Mouse (Mus musculus): ENCODE data around the gene H1f0. TPM values are rescaled to one million over a fixed set of nuclear protein-coding genes. Genes with fewer than 3 reads are reported as not detected.
A peak's percentile ranks its signal among the peaks of the same experiment; 100 is the strongest.

The H1f0 gene
- total and polyA plus RNA-seq, 3 experiments, result 33.5 to 213 (median 46.8) TPM

- DNase-seq (ENCODE audit: low read depth, low spot score), result no peak
- H3K4me1 ChIP-seq (ENCODE audit: control insufficient read depth in 1 of 2, insufficient read depth in 2 of 2, low read length in 2 of 2), result no peaks in the 10 kb centered on the region
- TF ChIP-seq BHLHE40 (IDR thresholded peaks at IDR 0.05; ENCODE audit: borderline replicate concordance, low read depth, low read length) (no peak), MYB (IDR thresholded peaks at IDR 0.05; ENCODE audit: low read depth, low read length) (no peak)
- H3K4me3 ChIP-seq (ENCODE audit: control insufficient read depth in 1 of 2, insufficient read depth in 1 of 2, low read depth in 2 of 2, low read length in 2 of 2), result no peak overlapping the region
- H3K9ac ChIP-seq (ENCODE audit: control insufficient read depth, low read depth, low read length, poor library complexity, severe bottlenecking), result no peak overlapping the region
- H3K9me3 ChIP-seq (replicated peaks; ENCODE audit: insufficient read depth, low read length), result no peaks in the 10 kb centered on the region
- no peaks in the 10 kb centered on the region for H3K27me3 ChIP-seq (ENCODE audit: control insufficient read depth in 1 of 2, insufficient read depth in 2 of 2, low read length in 2 of 2)
- H3K36me3 ChIP-seq (ENCODE audit: control insufficient read depth in 1 of 2, insufficient read depth in 2 of 2, low read length in 2 of 2), result no peaks in the 10 kb centered on the region; a peak in 1 of 4 replicates
- no peaks in the 10 kb centered on the region for H3K79me2 ChIP-seq (ENCODE audit: control insufficient read depth, insufficient read depth, low read length, poor library complexity)
- no peak overlapping the region for H3K27ac ChIP-seq (ENCODE audit: control insufficient read depth, low read depth, low read length)
Observed at GRCm38 (mm10) chr15:79003079-79003478, 25.2 kb upstream of the H1f0 start.

- TF ChIP-seq RAD21 (IDR thresholded peaks at IDR 0.05; ENCODE audit: low read depth, low read length), result no peak
- TF ChIP-seq TAL1 (IDR thresholded peaks at IDR 0.05; ENCODE audit: low read length), result no peak
- TF ChIP-seq MEF2A (IDR thresholded peaks at IDR 0.05; ENCODE audit: extremely low read depth, insufficient replicate concordance, low read depth, low read length, poor library complexity, severe bottlenecking), result no peak
- no peak for TF ChIP-seq SMC3 (IDR thresholded peaks at IDR 0.05; ENCODE audit: low read depth, low read length)
- no peak for TF ChIP-seq ZC3H11A (IDR thresholded peaks at IDR 0.05; ENCODE audit: low read depth, low read length)
- TF ChIP-seq MYC (IDR thresholded peaks at IDR 0.05; ENCODE audit: low read depth, low read length), result no peak
- TF ChIP-seq USF1 (IDR thresholded peaks at IDR 0.05; ENCODE audit: low read depth, low read length), result no peak
- TF ChIP-seq MAX (IDR thresholded peaks at IDR 0.05; ENCODE audit: low read length), result no peak
- no peak for TF ChIP-seq EP300 (IDR thresholded peaks at IDR 0.05; ENCODE audit: low read depth in 1 of 2, low read length in 2 of 2)
- Histone ChIP-seq H3K27ac (ENCODE audit: control insufficient read depth, low read depth, low read length) (no peak overlapping the region), H3K79me2 (ENCODE audit: control insufficient read depth, insufficient read depth, low read length, poor library complexity) (no peaks in the 10 kb centered on the region), H3K4me1 (ENCODE audit: control insufficient read depth in 1 of 2, insufficient read depth in 2 of 2, low read length in 2 of 2) (no peaks in the 10 kb centered on the region), H3K36me3 (ENCODE audit: control insufficient read depth in 1 of 2, insufficient read depth in 2 of 2, low read length in 2 of 2) (no peaks in the 10 kb centered on the region; a peak in 1 of 4 replicates), H3K9ac (ENCODE audit: control insufficient read depth, low read depth, low read length, poor library complexity, severe bottlenecking) (no peak overlapping the region), H3K4me3 (ENCODE audit: control insufficient read depth in 1 of 2, insufficient read depth in 1 of 2, low read depth in 2 of 2, low read length in 2 of 2) (no peak overlapping the region), H3K9me3 (replicated peaks; ENCODE audit: insufficient read depth, low read length) (no peaks in the 10 kb centered on the region), H3K27me3 (ENCODE audit: control insufficient read depth in 1 of 2, insufficient read depth in 2 of 2, low read length in 2 of 2) (no peaks in the 10 kb centered on the region)
- no peak for DNase-seq (ENCODE audit: low read depth, low spot score)
Observed at GRCm38 (mm10) chr15:79005581-79005980, 22.7 kb upstream of the H1f0 start.

- H3K36me3 ChIP-seq (ENCODE audit: control insufficient read depth in 1 of 2, insufficient read depth in 2 of 2, low read length in 2 of 2), result no peaks in the 10 kb centered on the region; a peak in 1 of 4 replicates
- no peaks in the 10 kb centered on the region for H3K9me3 ChIP-seq (replicated peaks; ENCODE audit: insufficient read depth, low read length)
Observed at GRCm38 (mm10) chr15:79006638-79007037, 21.6 kb upstream of the H1f0 start.

More at GRCm38 (mm10) chr15:79006638-79007037, 21.6 kb upstream of the H1f0 start:
- Histone ChIP-seq H3K4me1 (ENCODE audit: control insufficient read depth in 1 of 2, insufficient read depth in 2 of 2, low read length in 2 of 2) (no peaks in the 10 kb centered on the region), H3K79me2 (ENCODE audit: control insufficient read depth, insufficient read depth, low read length, poor library complexity) (no peaks in the 10 kb centered on the region), H3K9ac (ENCODE audit: control insufficient read depth, low read depth, low read length, poor library complexity, severe bottlenecking) (no peak overlapping the region), H3K27me3 (ENCODE audit: control insufficient read depth in 1 of 2, insufficient read depth in 2 of 2, low read length in 2 of 2) (no peaks in the 10 kb centered on the region), H3K27ac (ENCODE audit: control insufficient read depth, low read depth, low read length) (no peak overlapping the region), H3K4me3 (ENCODE audit: control insufficient read depth in 1 of 2, insufficient read depth in 1 of 2, low read depth in 2 of 2, low read length in 2 of 2) (no peak overlapping the region)
- peak; percentile 48 for DNase-seq (ENCODE audit: low read depth, low spot score)
- no peak for TF ChIP-seq MXI1 (IDR thresholded peaks at IDR 0.05; ENCODE audit: low read depth, low read length)
- TF ChIP-seq POLR2AphosphoS2 (IDR thresholded peaks at IDR 0.05; ENCODE audit: low read length), result no peak
- no peak for TF ChIP-seq HCFC1 (IDR thresholded peaks at IDR 0.05; ENCODE audit: low read depth, low read length)
- no peak for TF ChIP-seq BHLHE40 (IDR thresholded peaks at IDR 0.05; ENCODE audit: borderline replicate concordance, low read depth, low read length)
- no peak for TF ChIP-seq POLR2A (IDR thresholded peaks at IDR 0.05; ENCODE audit: control insufficient read depth in 1 of 2, insufficient read depth in 1 of 2, low read depth in 1 of 2, low read length in 2 of 2, poor library complexity in 1 of 2)
- TF ChIP-seq SMC3 (IDR thresholded peaks at IDR 0.05; ENCODE audit: low read depth, low read length), result no peak
- TF ChIP-seq MYB (IDR thresholded peaks at IDR 0.05; ENCODE audit: low read depth, low read length), result no peak
- no peak for TF ChIP-seq ETS1 (IDR thresholded peaks at IDR 0.05; ENCODE audit: low read depth, low read length)
- TF ChIP-seq TAL1 (IDR thresholded peaks at IDR 0.05; ENCODE audit: low read length), result no peak
- no peak for TF ChIP-seq ZKSCAN1 (IDR thresholded peaks at IDR 0.05; ENCODE audit: low read depth, low read length)
- no peak for TF ChIP-seq ZMIZ1 (IDR thresholded peaks at IDR 0.05; ENCODE audit: low read depth, low read length)
- TF ChIP-seq CHD1 (IDR thresholded peaks at IDR 0.05; ENCODE audit: low read depth, low read length), result no peak
- no peak for TF ChIP-seq GABPA (IDR thresholded peaks at IDR 0.05; ENCODE audit: low read depth, low read length)
- TF ChIP-seq POLR2AphosphoS5 (IDR thresholded peaks at IDR 0.05; ENCODE audit: borderline replicate concordance, low read depth, low read length), result no peak

Data from MEL (cell line).